Mouse (Mus musculus) forebrain, postnatal 0 days (tissue): ENCODE data around the gene Wbp4. TPM values are rescaled to one million over a fixed set of nuclear protein-coding genes. Genes with fewer than 3 reads are reported as not detected.
"Not testable (repeated sequence)": the region's sequence is repeated elsewhere in the genome, so short reads cannot be mapped to it uniquely, and the experiment has no call there.

Experiments used
- ATAC-seq: fragments of 200-750 bp; cut with Nextera tagmentation; 2 replicates; pipeline ENCODE4 v1.8.0; 2017; ENCODE audit warnings: mild to moderate bottlenecking, moderate library complexity
- DNase-seq: peaks from one replicate; pipeline ENCODE4 v3.0.0-alpha.2; 2015
- H3K27ac ChIP-seq: fragments of 300-500 bp; sonication (generic); 2 replicates; pipeline ENCODE4 v1.5.1; 2014; ENCODE audit warnings: low read depth, mild to moderate bottlenecking, antibody characterized with exemption, low read length, moderate library complexity, mixed read lengths
- H3K27me3 ChIP-seq: fragments of 300-500 bp; sonication (generic); 2 replicates; pipeline ENCODE4 v1.6.1; 2014; ENCODE audit warnings: mild to moderate bottlenecking, low read length, mixed read lengths; ENCODE audit not compliant: insufficient read depth
- H3K36me3 ChIP-seq: fragments of 300-500 bp; sonication (generic); 2 replicates; pipeline ENCODE4 v1.6.1; 2014; ENCODE audit warnings: mild to moderate bottlenecking, moderate library complexity; ENCODE audit not compliant: insufficient read depth
- H3K4me1 ChIP-seq: fragments of 300-500 bp; sonication (generic); 2 replicates; pipeline ENCODE4 v1.6.1; 2014; ENCODE audit warnings: antibody characterized with exemption; ENCODE audit not compliant: insufficient read depth
- H3K4me2 ChIP-seq: fragments of 300-500 bp; sonication (generic); 2 replicates; pipeline ENCODE4 v1.6.1; 2014; ENCODE audit warnings: low read depth, mild to moderate bottlenecking, moderate library complexity
- H3K4me3 ChIP-seq: fragments of 300-500 bp; sonication (generic); 2 replicates; pipeline ENCODE4 v1.5.1; 2014; ENCODE audit warnings: low read depth, low read length, mixed read lengths
- H3K9ac ChIP-seq: fragments of 300-500 bp; sonication (generic); 2 replicates; pipeline ENCODE4 v1.6.1; 2014; ENCODE audit warnings: mild to moderate bottlenecking
- H3K9me3 ChIP-seq: fragments of 300-500 bp; sonication (generic); 2 replicates; pipeline ENCODE4 v1.6.1; 2016; ENCODE audit warnings: low read length
- CTCF ChIP-seq: sonication (generic); IDR thresholded peaks from 2 replicates; pipeline ENCODE4 v1.5.1; 2016; ENCODE audit warnings: antibody characterized with exemption, control low read depth, low read depth
- WGBS: fragments of 180-500 bp; shearing (Covaris S2); extraction: QIAGEN DNeasy Blood & Tissue Kit; methylation state at CpG from one replicate; pipeline ENCODE4 v1.1.7; 2014; 5-methylcytosine and 5-hydroxymethylcytosine counted together
- polyA plus RNA-seq: library from polyadenylated mRNA; unstranded; fragments of >200 nt; fragmentation: Nextera tagmentation; extraction: Ambion mirVana; gene quantifications from 2 replicates; pipeline ENCODE4 v1.2.1, GENCODE M21; 2015
- total RNA-seq: library from RNA; depleted of rRNA; stranded (reverse); fragments of >200 nt; gene quantifications from 2 replicates; pipeline ENCODE4 v1.2.3, GENCODE M21; 2014; rRNA removed

Gene Wbp4
- total RNA-seq (43.1 and 44.8 TPM in 2 replicates), polyA plus RNA-seq (46.3 and 50.6 TPM in 2 replicates)

DNA sequence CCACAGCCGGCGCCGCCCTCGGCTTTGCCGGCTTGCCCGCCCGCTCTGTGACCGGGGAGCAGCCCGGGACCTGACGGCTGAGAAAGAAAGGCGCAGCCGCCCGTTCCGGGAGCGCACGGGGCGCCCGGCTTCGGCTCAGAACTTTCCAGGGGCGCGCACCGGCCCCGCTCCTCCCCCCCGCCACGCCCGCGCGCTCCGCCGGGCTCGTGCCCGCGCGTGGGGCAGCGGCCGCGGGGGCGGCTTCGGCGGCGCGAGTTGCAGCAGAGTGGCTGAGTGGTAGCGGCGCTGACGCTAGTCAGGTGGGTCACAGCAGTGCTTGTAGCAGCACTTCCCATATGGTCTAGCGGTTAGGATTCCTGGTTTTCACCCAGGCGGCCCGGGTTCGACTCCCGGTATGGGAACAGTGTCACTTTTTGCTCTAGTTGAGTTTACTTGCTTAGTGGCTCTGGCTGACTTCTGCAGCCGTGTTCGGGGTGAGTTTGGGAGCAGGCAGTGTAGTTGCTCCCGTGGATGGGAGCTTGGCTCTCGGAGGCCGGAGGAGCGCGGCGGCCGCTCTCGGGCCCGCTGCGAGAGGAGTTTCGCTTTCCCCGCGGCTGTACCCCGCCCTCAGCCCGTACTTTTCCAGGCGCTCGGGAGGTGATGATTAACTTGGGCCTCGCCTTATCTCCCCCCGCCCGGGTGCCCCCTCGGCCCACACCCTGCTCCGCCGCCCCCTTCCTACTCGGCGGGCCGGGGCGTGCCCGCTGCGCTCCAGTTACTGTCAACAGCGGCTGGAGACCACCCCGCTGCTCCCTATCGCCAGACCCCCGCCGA lies at the start of gene Wbp4:
Gene Wbp4, minus strand, starts transcription at position 182 of the 813 bp plus-strand sequence.
- peak within 1 kb of the TSS; percentile 55 for H3K4me2 ChIP-seq
- WGBS: under 1% methylated on average over 68 of the region's 86 CpGs

DNA sequence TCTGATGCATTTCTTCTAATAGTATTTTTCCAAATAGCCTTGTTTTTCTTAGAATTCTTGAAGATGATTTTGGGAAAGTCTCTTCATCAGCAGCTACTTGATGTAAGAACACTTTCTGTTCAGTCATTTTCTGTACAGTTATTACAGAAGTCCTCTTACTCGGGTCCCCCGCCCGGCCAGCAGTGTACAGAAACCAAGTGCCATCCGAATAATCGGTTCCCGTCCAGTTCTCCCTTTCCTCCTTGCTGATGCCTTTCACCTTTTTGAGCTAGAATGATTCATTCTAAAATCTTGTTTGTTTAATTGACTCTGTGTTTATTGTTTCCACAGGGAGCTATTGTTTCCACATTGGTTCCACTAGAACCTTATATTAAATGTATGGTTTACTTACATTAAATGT lies 49.4 kb upstream of the Wbp4 start:
- TF ChIP-seq CTCF: no peak
- no peaks in the 10 kb centered on the region for H3K9me3 ChIP-seq
- H3K36me3 ChIP-seq: no peaks in the 10 kb centered on the region
- H3K4me1 ChIP-seq: no peaks in the 10 kb centered on the region
- no peak for ATAC-seq
- H3K27ac ChIP-seq: no peak overlapping the region
- WGBS: 87% methylated on average over 6 of the region's 6 CpGs
- H3K4me3 ChIP-seq: no peak overlapping the region
- no peaks in the 10 kb centered on the region for H3K27me3 ChIP-seq
- no peak for DNase-seq
- H3K9ac ChIP-seq: no peak overlapping the region
- H3K4me2 ChIP-seq: no peak overlapping the region

More for the DNA sequence above, at the start of gene Wbp4:
- no peak for TF ChIP-seq CTCF
- H3K4me3 ChIP-seq: peak within 1 kb of the TSS; percentile 96
- DNase-seq: peak; percentile 99
- peak within 1 kb of the TSS; percentile 98 for H3K9ac ChIP-seq
- H3K36me3 ChIP-seq: peaks cover 4% of the 10 kb centered on the region
- no peaks in the 10 kb centered on the region for H3K9me3 ChIP-seq
- peak; percentile 95 for ATAC-seq
- H3K27me3 ChIP-seq: no peaks in the 10 kb centered on the region
- H3K27ac ChIP-seq: peak within 1 kb of the TSS; percentile 98
- H3K4me1 ChIP-seq: peaks cover 15% of the 10 kb centered on the region; the same call in 1 of the 2 replicates

DNA sequence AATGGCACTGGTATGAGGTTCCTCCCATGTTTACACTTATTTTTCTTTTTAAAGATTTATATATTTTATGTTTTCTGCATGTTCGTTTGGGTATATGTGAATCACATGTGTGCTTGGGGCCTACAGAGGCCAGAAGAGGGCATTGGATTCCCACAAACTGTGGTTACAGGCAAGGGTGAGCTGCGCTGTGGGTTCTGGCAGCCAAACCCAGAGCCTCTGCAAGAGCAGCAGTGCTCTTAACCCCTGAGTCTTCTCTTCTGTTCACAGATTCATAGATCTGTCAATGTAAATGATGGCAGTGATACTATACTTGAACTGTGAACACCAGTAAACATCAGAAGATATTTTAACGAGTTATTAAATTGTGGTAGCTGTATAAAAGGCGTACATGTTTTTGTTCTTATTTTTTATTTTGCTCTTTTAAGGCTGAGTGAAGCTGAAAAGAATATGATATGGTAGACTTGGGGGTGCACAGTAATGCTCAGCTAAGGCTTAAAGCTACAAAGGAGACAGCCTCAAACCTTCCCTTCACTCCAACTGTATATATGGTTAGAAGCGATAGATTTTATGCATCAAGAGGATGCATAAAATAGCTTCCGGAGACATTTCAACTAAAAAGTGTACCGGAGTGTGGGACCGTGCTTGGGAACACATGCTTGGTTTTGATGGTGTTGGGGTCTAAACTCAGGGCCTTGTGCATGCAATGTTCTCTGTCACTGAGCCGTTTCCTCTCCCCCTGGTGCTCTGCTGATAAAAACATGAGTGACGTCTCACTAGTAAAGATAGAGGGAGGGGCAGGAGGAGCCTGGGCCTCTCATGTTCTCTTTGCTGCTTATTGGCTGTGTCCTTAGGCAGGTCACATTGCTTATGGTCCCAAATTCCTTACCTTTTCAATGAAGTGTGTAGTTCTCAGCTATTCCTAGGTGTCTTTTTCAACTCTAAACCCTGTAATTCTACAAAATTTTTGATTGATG lies 48.5 kb upstream of the Wbp4 start:
- WGBS: 83% methylated on average over 10 of the region's 10 CpGs
- no peak for DNase-seq

DNA sequence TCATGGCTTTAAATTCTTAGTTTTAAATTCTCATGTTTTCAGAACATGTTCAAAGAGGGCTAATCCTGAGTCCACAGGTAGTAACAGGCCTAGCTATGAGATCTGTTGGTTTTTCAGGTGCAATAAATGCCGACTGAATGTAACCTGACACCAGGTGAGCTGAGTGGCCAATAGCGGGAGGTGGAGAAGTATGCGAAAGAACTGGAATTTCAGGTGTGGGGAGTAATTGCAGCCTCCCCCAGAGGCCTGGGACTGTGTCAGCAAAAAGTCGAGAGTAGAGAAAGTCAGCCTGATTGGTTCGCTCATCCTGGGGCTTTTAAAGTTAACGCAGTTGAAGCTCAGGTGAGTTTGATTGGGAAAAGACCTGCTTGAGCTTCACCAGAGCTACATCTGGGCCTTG lies 46.4 kb upstream of the Wbp4 start:
- Histone ChIP-seq H3K27me3 (no peaks in the 10 kb centered on the region), H3K4me2 (no peak overlapping the region), H3K9ac (no peak overlapping the region), H3K4me1 (no peaks in the 10 kb centered on the region), H3K4me3 (no peak overlapping the region), H3K9me3 (no peaks in the 10 kb centered on the region), H3K36me3 (no peaks in the 10 kb centered on the region), H3K27ac (no peak overlapping the region)
- 70% methylated on average over 6 of the region's 6 CpGs for WGBS
- no peak for TF ChIP-seq CTCF
- no peak for ATAC-seq
- no peak for DNase-seq

More for the DNA sequence above, 48.5 kb upstream of the Wbp4 start:
- ATAC-seq: no peak
- Histone ChIP-seq H3K4me2 (no peak overlapping the region), H3K9ac (no peak overlapping the region), H3K4me1 (no peaks in the 10 kb centered on the region), H3K27me3 (no peaks in the 10 kb centered on the region), H3K9me3 (no peaks in the 10 kb centered on the region), H3K4me3 (no peak overlapping the region), H3K27ac (no peak overlapping the region), H3K36me3 (no peaks in the 10 kb centered on the region)
- TF ChIP-seq CTCF: no peak

DNA sequence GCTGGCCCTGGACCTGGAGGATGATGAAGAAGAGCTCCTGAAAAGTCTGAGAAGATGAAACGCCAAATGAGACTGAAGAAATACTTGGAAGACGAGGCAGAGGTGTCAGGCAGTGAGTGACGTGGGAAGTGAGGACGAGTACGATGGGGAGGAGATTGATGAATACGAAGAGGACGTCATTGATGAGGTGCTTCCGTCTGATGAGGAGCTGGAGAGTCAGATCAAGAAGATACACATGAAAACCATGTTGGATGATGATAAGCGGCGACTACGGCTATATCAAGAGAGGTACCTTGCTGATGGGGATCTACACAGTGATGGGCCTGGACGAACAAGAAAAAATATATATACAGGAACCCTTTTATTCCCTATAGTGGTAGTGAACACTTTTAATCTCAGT lies 44.8 kb upstream of the Wbp4 start:
- not testable (repeated sequence) for H3K27me3 ChIP-seq, H3K9me3 ChIP-seq, H3K9ac ChIP-seq, H3K4me2 ChIP-seq, H3K36me3 ChIP-seq, H3K4me3 ChIP-seq, H3K4me1 ChIP-seq, DNase-seq, ATAC-seq, H3K27ac ChIP-seq
- 93% methylated on average over 12 of the region's 12 CpGs for WGBS

DNA sequence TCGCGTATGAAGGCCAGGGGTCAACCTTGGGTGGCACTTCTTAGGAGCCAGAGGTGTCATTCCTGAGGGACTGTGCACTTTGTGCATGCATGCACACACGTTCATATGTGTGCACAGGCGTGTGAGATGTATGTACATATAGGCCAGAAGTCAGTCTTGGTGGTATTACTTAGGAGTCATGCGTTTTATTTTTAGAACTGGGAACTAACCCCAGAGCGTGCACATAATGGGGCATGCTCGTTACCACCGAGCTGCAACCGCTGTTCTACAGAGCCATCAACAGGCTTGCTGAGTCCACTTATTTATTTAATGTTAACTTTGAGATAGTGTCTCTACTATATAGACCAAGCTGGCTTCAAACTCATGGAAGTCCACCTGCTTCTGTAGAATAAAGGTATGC lies 41.1 kb upstream of the Wbp4 start:
- no peaks in the 10 kb centered on the region for H3K9me3 ChIP-seq
- no peaks in the 10 kb centered on the region for H3K36me3 ChIP-seq
- no peaks in the 10 kb centered on the region for H3K27me3 ChIP-seq
- H3K9ac ChIP-seq: no peak overlapping the region
- ATAC-seq (no peak), DNase-seq (no peak)
- no peak overlapping the region for H3K27ac ChIP-seq
- no peaks in the 10 kb centered on the region for H3K4me1 ChIP-seq
- H3K4me2 ChIP-seq: no peak overlapping the region
- no peak overlapping the region for H3K4me3 ChIP-seq
- 81% methylated on average over 9 of the region's 9 CpGs for WGBS
- TF ChIP-seq CTCF: no peak
